Mouse (Mus musculus): ENCODE data around the gene Shq1. TPM values are rescaled to one million over a fixed set of nuclear protein-coding genes. Genes with fewer than 3 reads are reported as not detected.

Shq1 gene
- total RNA-seq, 2 experiments from 2014 or later = 2.5 to 3.5 TPM

DNA sequence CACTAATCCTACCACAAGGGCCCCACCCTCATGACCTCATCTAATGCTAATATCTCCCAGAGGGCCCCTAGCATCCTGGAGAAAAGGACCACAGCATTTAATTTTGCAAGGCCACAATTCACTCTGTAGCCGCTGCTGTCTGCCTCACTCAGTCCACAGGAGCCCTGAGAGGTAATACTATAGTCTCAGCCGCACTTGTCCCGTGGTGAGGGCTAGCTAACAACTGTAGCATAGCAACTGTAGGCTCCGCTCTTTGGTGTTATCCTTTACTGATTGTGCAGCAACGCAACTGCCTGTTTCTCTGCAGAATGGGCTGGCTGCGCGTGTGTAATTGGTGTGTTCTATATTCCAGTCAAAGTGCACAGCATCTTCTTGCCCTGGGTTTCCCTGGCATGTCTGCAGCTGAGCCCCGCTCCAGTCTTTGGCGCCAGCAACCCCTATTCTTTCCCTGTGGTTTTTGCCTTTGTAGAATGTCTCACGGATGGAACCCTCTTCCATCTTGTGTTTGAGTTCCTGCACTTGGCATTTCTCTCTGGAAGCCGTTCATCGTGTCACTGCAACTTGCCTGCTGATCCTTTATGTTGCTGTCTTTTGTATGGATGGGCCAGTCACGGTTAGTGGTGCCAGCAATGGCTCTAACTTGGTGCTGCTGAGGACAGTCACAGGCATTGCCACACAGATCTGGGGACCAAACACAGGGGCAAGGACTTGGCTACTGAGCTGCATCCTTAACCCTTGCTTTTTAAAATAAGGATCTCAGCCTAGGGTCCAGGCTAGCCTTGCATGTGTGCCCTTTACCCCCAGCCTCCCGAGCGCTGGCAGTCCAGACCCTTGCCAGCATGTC lies 128.6 kb downstream of the Shq1 start:
- no peak for DNase-seq
- intact Hi-C loops (cut with DNase I) = no loop called here

DNA sequence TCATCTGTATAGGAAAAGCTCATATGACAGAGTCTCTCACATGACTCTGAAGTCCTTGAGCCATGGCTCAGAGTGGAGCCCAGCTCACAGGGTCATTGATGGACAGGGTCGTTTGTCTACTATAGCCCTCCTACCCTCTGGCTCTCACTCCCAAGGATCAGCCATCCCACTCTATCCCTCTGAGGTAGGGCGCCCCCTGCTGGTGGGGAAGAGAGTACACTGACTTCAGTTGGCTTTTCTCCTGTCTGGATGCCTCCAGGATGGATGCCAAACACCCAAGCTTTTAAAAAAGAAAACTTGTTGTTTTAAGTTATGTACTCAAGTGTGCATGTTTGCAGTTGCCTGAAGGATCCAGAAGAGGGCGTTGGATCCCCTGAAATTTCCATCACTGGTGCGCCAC lies 131.3 kb downstream of the Shq1 start:
- no peak for DNase-seq
- intact Hi-C loops (cut with DNase I) = no loop called here

DNA sequence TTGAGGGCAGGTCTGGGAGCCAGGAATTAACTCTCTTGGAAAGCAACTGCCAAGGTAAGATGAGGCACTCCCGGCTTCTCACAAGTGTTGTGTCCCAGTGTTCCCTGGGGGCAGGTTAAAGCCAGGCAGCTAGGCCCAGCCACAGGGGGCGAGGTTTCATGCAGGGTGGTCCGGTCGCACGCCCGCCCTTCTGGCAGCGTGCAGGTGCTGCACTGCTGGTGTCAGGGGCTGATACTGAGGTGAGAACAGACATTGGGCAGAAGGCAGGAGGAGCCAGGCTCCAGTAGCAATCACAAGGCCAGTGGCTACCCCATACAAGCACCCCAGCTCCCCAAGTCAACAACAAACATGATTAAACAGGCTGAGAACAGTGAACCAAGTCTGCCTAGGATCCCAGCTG lies 132.4 kb downstream of the Shq1 start:
- DNase-seq = no peak
- intact Hi-C loops (cut with DNase I) = no loop called here

DNA sequence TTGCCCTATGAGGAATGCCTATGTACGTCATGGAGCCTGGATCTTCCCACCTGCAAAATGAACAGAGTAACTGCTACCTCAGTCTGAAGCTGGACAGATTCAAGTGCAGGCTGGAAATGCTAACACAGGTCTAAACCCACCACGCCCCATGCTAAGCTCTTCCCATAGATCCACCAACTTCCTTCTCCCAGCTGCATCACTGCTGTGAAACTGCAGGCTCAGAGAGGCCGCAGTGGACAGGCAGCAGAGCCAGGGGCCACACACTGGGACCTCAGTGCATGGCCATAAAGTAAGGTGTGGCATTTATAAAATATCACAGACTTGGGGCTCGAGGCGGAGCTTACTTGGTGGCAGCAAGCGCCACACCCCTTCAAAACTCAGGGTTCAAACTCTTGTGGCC lies 133.0 kb downstream of the Shq1 start:
- intact Hi-C loops (cut with DNase I) = no loop called here
- no peak for DNase-seq

DNA sequence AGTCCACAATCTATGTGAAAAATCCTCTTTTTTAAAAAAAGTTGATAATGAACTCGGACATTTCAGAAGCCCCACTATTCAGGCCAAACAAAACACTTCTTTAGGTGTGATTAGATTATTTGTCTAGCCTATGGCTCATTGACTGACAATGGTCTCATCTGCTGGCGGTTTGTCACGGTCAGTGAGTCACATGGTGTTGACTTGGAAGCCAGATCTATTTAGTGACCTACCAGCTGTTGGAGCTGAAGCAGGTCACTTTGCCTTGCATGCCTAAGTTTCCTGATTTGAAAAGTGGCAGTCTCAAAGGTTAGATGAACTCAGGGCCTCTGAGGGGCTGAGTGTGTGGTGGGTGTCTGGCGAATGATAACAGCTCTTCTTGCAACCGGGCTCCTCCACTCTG lies 133.9 kb downstream of the Shq1 start:
- intact Hi-C loops (cut with DNase I) = no loop called here
- DNase-seq = no peak

DNA sequence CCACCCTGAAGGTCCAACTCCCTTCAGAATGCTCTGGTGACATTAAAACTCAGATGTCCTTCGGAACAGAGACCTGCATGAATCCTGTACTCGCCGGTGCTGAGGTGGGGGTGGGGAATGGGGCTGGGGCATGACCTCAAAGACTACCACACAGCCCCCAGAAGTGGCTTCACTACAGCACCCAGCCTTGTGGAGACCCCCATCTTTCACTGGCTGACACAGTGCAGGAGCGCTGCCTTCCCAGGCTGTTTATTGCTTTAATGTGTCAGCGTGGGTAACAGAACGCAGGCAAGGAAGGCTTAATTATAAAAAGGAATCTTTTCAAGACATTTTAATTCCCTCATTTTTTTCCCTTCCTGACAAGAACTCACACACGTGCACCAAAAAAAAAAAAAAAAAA lies 137.6 kb downstream of the Shq1 start:
- intact Hi-C loops (cut with DNase I) = no loop called here
- no peak for DNase-seq

DNA sequence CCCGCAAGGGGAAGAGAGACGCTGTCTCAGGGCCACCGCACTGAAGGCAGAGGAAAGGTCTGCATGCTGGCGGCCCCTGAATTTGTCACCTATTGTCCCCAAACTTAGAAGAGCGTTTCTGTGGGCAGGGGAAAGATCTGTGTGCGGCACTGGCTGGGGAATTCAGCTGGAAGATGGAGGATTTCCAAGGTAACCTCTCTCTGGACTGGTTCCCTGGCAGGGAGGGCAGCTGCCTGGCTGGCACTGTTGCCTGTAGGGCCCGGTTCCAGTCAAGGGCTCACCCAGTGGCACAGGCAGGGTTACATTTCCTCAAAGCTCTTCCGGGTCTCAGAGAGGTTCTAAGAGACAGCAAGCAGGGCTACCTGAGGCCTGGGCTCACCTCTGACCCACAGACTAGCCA lies 138.6 kb downstream of the Shq1 start:
- DNase-seq = peak; percentile 16 to 19
- intact Hi-C loops (cut with DNase I) = no loop called here

DNA sequence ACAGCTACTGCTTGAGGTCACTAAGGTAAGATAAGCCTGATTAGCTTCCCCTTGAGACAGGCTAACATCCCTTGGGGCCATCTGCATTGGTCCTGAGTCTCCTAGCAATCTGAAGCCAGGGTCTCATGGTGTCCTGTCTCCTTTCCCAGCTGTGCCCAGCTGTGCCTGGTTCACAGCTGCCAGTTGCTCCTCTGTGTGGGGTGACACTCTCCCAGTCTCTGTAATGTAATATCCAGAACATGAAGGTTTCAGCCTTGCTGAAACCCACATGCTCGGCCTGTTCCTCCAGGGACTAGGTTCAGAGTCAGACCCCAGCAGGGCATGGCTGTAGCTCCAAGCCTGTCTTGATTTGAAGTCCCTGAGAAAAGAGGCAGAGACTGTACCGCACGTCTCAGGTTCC lies 141.3 kb downstream of the Shq1 start:
- intact Hi-C loops (cut with DNase I) = loop anchor here (5.0 kb wide), 2 partner anchors 247 to 727 kb away; no protein-coding TSS in a partner anchor
- DNase-seq = no peak

DNA sequence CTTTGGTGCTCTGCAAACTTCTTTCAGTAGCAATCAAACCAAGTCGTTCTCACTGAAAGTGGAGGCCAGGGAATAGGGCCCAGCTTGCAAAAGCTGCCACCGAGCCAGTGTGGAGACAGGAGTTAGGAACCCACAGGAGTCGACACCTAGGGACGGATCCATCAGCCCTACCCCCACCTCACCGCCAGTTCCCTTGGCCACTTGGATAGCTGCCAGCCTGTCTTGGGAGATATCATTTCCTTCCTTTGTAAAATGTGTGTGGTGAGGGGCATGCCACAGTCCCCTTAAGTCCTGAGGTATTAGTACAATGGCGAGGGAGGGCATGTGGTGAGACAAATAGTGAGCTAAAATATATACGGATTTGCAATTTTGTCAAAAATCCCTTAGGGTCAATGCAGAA lies 142.4 kb downstream of the Shq1 start:
- intact Hi-C loops (cut with DNase I) = loop anchor here (5.0 kb wide), 2 partner anchors 246 to 726 kb away; no protein-coding TSS in a partner anchor
- no peak for DNase-seq

DNA sequence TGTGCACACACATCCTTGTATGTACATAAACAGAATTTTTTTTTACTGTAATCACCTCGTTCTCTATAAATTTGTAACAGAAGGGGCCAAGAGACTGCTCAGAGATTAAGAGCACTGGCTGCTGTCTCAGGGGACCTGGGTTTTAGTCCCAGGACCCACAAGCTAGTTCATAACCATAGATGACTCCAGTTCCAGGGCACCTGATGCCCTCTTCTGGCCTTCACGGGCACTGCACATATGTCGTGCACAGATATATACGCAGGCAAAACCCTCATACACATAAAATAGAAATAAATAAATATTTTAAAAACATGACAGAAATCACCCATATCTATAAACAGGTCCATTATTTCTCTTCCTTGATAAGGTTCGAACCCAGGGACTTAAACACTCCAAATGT lies 143.0 kb downstream of the Shq1 start:
- intact Hi-C loops (cut with DNase I) = loop anchor here (5.0 kb wide), 2 partner anchors 246 to 726 kb away; no protein-coding TSS in a partner anchor
- DNase-seq = peak in 1 of 2 experiments; percentile 35

DNA sequence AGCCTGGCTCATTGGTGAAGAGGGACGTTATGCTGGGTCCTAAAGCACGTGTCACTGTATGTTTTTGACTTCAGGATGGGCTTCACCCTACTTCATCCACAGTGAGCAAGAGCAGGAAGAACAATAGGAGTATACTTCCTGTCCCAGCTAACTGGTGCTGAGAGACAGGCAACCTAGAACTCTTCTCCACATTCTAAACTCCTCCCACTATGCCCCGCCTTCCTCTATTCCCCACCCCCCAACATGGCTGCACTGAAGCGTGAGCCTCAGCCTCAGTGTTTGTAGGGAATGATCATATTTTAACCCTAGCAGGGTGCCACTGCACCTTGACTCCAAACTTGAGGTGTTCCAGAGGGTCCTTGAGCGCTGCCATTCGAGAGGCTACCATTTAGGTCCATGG lies 143.8 kb downstream of the Shq1 start:
- intact Hi-C loops (cut with DNase I) = loop anchor here (5.0 kb wide), 2 partner anchors 245 to 725 kb away; no protein-coding TSS in a partner anchor
- no peak for DNase-seq

DNA sequence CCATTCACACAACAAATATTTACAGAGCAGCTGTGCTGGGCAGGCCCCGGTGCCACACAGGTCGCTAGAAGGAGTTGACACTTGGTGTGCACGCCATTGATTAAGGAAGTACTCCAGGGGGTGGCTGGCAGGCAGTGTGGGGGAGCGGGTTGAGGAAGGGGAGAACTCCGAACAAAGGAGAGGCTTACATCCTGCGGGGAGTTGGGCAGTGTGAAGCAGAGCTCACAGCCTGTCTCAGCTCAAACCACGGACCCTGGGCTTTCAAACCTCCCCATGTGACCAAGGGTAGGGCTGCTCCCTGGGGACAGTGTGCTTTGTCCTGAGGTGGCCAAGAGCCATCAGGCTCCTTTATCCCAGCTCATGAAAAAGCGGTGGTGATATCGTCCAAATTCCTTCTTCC lies 144.9 kb downstream of the Shq1 start:
- intact Hi-C loops (cut with DNase I) = loop anchor here (5.0 kb wide), 2 partner anchors 244 to 724 kb away; no protein-coding TSS in a partner anchor
- no peak for DNase-seq

DNA sequence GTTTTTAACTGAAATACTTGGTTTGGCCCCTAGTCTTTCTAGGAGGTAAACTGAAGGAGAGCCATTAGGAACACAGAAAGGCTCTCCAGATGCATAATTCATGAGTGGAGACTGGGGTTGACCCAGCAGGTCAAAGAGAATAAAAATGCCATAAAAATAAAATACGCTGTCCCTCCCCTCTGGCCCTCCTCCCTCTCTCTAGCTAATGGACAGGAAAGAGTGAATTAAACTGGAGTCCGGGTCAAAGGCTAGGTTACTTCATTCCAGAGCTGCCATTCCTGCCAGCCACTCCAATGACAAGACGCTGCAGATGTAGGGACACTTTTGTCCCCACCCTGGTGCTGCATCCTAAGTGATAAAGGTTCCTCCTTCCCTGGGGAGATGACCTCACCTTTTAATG lies 145.5 kb downstream of the Shq1 start:
- no peak for DNase-seq
- intact Hi-C loops (cut with DNase I) = loop anchor here (5.0 kb wide), 2 partner anchors 243 to 723 kb away; no protein-coding TSS in a partner anchor

DNA sequence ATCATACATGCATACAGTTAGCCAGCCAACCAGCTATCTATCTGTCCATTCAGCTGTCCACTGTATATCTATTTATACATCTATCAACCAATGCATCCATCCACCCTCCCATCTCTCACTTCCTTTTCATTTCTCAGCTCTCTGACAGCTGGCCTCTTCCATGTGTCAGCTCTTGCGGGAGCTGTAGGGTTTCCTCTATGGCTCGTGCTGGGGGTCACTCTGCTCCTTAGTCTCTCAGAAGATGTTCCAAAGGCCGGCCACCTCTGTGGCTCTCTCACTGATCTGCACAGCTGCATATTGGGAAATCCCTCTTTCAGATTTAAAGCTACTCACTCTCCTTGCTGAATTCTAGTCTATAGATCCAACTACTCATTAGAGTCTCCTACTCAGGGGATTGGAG lies 148.5 kb downstream of the Shq1 start:
- no peak for DNase-seq
- intact Hi-C loops (cut with DNase I) = no loop called here

DNA sequence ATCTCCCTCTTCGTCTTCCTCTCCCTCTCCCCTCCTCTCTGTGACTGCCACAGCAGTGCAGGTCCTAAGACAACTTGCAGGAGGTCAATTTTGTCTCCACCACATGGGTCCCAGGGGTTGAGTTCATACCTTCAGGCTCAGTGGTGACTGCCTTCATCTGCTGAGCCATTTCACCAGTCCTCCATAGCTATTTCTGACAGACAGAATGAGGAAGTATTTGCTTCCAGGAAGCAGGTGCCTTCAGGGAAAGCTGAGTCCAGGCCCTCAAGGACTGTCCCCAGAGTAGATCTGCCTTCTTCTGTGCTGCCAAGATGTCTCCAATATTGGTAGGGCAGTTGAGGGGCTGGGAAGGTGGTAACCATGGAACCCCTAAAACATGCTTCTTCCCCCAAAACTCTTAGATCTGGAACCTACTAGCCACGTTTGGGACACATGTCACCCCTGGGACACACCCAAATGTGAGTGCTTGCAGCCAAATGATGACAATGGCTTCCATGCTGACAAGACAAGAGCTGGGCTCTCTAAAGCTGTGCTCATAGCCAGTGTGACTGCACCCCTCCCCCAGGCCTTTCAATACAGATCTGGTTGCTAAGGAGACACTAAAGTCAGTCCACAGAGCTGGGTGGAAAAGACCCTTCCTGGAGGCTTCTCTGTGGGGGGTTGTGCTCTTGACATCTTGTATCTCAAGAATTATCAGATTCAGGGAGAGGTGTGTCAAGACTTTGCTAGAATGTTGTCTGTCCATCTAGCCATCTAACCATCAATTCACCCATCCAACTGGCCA lies 149.2 kb downstream of the Shq1 start:
- intact Hi-C loops (cut with DNase I) = no loop called here
- DNase-seq = no peak

DNA sequence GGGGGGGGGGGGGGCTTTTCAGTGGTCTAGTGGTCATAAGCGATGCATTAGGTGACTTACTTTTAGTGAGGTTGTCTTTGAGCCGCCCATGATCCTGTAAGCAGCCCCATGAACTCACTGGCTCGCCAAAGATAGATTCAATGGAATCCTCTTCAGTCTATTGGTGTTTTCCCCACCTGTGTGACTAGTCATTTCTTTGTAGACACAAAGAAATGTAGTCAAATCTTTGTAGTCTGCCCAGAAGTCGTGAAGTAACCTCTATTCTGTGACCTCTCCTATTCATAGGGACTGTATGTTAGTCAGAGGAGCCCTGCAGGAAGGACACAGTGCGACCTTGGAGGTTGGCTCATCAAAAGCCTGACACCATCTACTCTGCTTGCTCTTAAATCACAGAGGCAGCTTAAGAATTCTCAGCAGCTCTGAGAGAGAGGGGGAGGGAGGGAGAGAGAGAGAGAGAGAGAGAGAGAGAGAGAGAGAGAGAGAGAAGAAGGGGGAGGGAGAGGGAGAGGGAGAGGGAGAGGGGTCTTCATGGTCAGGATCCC lies 150.3 kb downstream of the Shq1 start:
- intact Hi-C loops (cut with DNase I) = no loop called here
- DNase-seq = no peak

DNA sequence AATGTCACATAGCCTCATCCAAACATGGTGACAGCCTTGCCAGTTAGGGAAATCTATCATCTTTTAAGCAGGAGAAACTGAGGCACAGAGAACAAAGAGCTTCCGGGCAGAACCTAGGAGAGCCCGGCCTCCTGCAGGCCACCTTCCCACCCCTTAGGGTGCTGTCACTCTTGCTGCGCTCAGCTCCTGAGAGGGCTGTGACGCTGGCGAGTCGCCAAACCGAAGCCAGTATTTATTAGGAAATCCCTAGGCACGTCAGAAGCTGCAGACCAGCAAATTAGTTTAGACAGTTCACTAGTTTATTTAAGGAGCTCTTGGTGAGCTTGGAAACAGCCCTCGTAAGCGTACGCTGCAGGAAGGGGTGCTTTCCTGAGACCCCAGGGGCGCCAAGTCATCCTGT lies 151.1 kb downstream of the Shq1 start:
- no peak for DNase-seq
- intact Hi-C loops (cut with DNase I) = loop anchor here (5.0 to 10.0 kb wide), 2 partner anchors 363 to 615 kb away; no protein-coding TSS in a partner anchor
